Mouse (Mus musculus): ENCODE results near the gene Fsd2. TPM values are rescaled to one million over a fixed set of nuclear protein-coding genes. Genes with fewer than 3 reads are reported as not detected.

The Fsd2 gene
- polyA plus RNA-seq, 1 experiment from 2014 or later, result 0.17 TPM

GRCm38 (mm10) chr7:81578413-81578812 lies 11.7 kb upstream of the Fsd2 start:
- no peak overlapping the region for H3K4me2 ChIP-seq (replicated peaks; ENCODE audit: low read depth, low read length)
- H3K9ac ChIP-seq (replicated peaks; ENCODE audit: low read depth, low read length), result no peak overlapping the region
- no peak overlapping the region for H3K27ac ChIP-seq (ENCODE audit: low read length)
- no peaks in the 10 kb centered on the region for H3K4me1 ChIP-seq (ENCODE audit: control insufficient read depth, insufficient read depth, low read length)
- no peak for ATAC-seq (ENCODE audit: insufficient number of reproducible peaks, insufficient read depth, low FRiP score, low read depth)
- no peaks in the 10 kb centered on the region for H3K27me3 ChIP-seq (ENCODE audit: control insufficient read depth, insufficient read depth, low read length)
- no peaks in the 10 kb centered on the region for H3K9me3 ChIP-seq (ENCODE audit: control insufficient read depth, low read depth, low read length)
- 91% methylated on average over 7 of the region's 7 CpGs for WGBS
- H3K4me3 ChIP-seq (ENCODE audit: low read depth, low read length), result no peak overlapping the region
- 0 out of 2 replicates have a peak, but pooled peaks cover 4% of the 10 kb centered on the region for H3K36me3 ChIP-seq (ENCODE audit: control insufficient read depth, insufficient read depth, low read length)

GRCm38 (mm10) chr7:81577872-81578271 lies 11.1 kb upstream of the Fsd2 start:
- no peak for ATAC-seq (ENCODE audit: insufficient number of reproducible peaks, insufficient read depth, low FRiP score, low read depth)
- Histone ChIP-seq H3K27me3 (ENCODE audit: control insufficient read depth, insufficient read depth, low read length) (no peaks in the 10 kb centered on the region), H3K27ac (ENCODE audit: low read length) (no peak overlapping the region), H3K4me2 (replicated peaks; ENCODE audit: low read depth, low read length) (no peak overlapping the region), H3K4me1 (ENCODE audit: control insufficient read depth, insufficient read depth, low read length) (peaks cover under 1% of the 10 kb centered on the region; the same call in 1 of the 2 replicates), H3K36me3 (ENCODE audit: control insufficient read depth, insufficient read depth, low read length) (0 out of 2 replicates have a peak, but pooled peaks cover 4% of the 10 kb centered on the region), H3K9me3 (ENCODE audit: control insufficient read depth, low read depth, low read length) (no peaks in the 10 kb centered on the region), H3K4me3 (ENCODE audit: low read depth, low read length) (no peak overlapping the region), H3K9ac (replicated peaks; ENCODE audit: low read depth, low read length) (no peak overlapping the region)
- 87% methylated on average over 3 of the region's 3 CpGs for WGBS

- H3K9me3 ChIP-seq (ENCODE audit: control insufficient read depth, low read depth, low read length), result no peaks in the 10 kb centered on the region
- 0 out of 2 replicates have a peak, but pooled peaks cover 4% of the 10 kb centered on the region for H3K36me3 ChIP-seq (ENCODE audit: control insufficient read depth, insufficient read depth, low read length)
- ATAC-seq (ENCODE audit: insufficient number of reproducible peaks, insufficient read depth, low FRiP score, low read depth), result no peak
- H3K4me1 ChIP-seq (ENCODE audit: control insufficient read depth, insufficient read depth, low read length), result peaks cover 3% of the 10 kb centered on the region; the same call in 1 of the 2 replicates
- no peak overlapping the region for H3K4me3 ChIP-seq (ENCODE audit: low read depth, low read length)
- no peak overlapping the region for H3K4me2 ChIP-seq (replicated peaks; ENCODE audit: low read depth, low read length)
- no peaks in the 10 kb centered on the region for H3K27me3 ChIP-seq (ENCODE audit: control insufficient read depth, insufficient read depth, low read length)
- 91% methylated on average over 10 of the region's 10 CpGs for WGBS
- H3K27ac ChIP-seq (ENCODE audit: low read length), result no peak overlapping the region
- no peak overlapping the region for H3K9ac ChIP-seq (replicated peaks; ENCODE audit: low read depth, low read length)
Measured at GRCm38 (mm10) chr7:81575606-81576005, 8.9 kb upstream of the Fsd2 start.

- H3K27me3 ChIP-seq (ENCODE audit: control insufficient read depth, insufficient read depth, low read length), result no peaks in the 10 kb centered on the region
- peaks cover 3% of the 10 kb centered on the region; the same call in 1 of the 2 replicates for H3K4me1 ChIP-seq (ENCODE audit: control insufficient read depth, insufficient read depth, low read length)
- H3K27ac ChIP-seq (ENCODE audit: low read length), result no peak overlapping the region
- no peak overlapping the region for H3K4me3 ChIP-seq (ENCODE audit: low read depth, low read length)
- H3K9me3 ChIP-seq (ENCODE audit: control insufficient read depth, low read depth, low read length), result no peaks in the 10 kb centered on the region
- H3K9ac ChIP-seq (replicated peaks; ENCODE audit: low read depth, low read length), result no peak overlapping the region
- no peak overlapping the region for H3K4me2 ChIP-seq (replicated peaks; ENCODE audit: low read depth, low read length)
- H3K36me3 ChIP-seq (ENCODE audit: control insufficient read depth, insufficient read depth, low read length), result 0 out of 2 replicates have a peak, but pooled peaks cover 4% of the 10 kb centered on the region
- ATAC-seq (ENCODE audit: insufficient number of reproducible peaks, insufficient read depth, low FRiP score, low read depth), result no peak
- WGBS, result 93% methylated on average over 9 of the region's 9 CpGs
Measured at GRCm38 (mm10) chr7:81573821-81574220, 7.1 kb upstream of the Fsd2 start.

GRCm38 (mm10) chr7:81573397-81573796 lies 6.7 kb upstream of the Fsd2 start:
- Histone ChIP-seq H3K27me3 (ENCODE audit: control insufficient read depth, insufficient read depth, low read length) (no peaks in the 10 kb centered on the region), H3K27ac (ENCODE audit: low read length) (no peak overlapping the region), H3K9me3 (ENCODE audit: control insufficient read depth, low read depth, low read length) (no peaks in the 10 kb centered on the region), H3K4me1 (ENCODE audit: control insufficient read depth, insufficient read depth, low read length) (peaks cover 3% of the 10 kb centered on the region; the same call in 1 of the 2 replicates), H3K4me3 (ENCODE audit: low read depth, low read length) (no peak overlapping the region), H3K36me3 (ENCODE audit: control insufficient read depth, insufficient read depth, low read length) (0 out of 2 replicates have a peak, but pooled peaks cover 4% of the 10 kb centered on the region), H3K9ac (replicated peaks; ENCODE audit: low read depth, low read length) (no peak overlapping the region), H3K4me2 (replicated peaks; ENCODE audit: low read depth, low read length) (no peak overlapping the region)
- WGBS, result 88% methylated on average over 6 of the region's 6 CpGs
- no peak for ATAC-seq (ENCODE audit: insufficient number of reproducible peaks, insufficient read depth, low FRiP score, low read depth)

GRCm38 (mm10) chr7:81572610-81573268 lies 6.0 kb upstream of the Fsd2 start:
- Histone ChIP-seq H3K9me3 (ENCODE audit: control insufficient read depth, low read depth, low read length) (no peaks in the 10 kb centered on the region), H3K4me2 (replicated peaks; ENCODE audit: low read depth, low read length) (0 out of 2 replicates have a peak overlapping the region, but pooled peaks have one; percentile 77), H3K27me3 (ENCODE audit: control insufficient read depth, insufficient read depth, low read length) (no peaks in the 10 kb centered on the region), H3K4me1 (ENCODE audit: control insufficient read depth, insufficient read depth, low read length) (peaks cover 3% of the 10 kb centered on the region; the same call in 1 of the 2 replicates), H3K36me3 (ENCODE audit: control insufficient read depth, insufficient read depth, low read length) (0 out of 2 replicates have a peak, but pooled peaks cover 4% of the 10 kb centered on the region), H3K9ac (replicated peaks; ENCODE audit: low read depth, low read length) (no peak overlapping the region), H3K27ac (ENCODE audit: low read length) (no peak overlapping the region), H3K4me3 (ENCODE audit: low read depth, low read length) (peak overlapping the region; percentile 79; the same call in 1 of the 2 replicates)
- WGBS, result 73% methylated on average over 6 of the region's 6 CpGs
- no peak for ATAC-seq (ENCODE audit: insufficient number of reproducible peaks, insufficient read depth, low FRiP score, low read depth)

- 19% methylated on average over 15 of the region's 15 CpGs for WGBS
- peak overlapping the region; percentile 77 for H3K4me2 ChIP-seq (replicated peaks; ENCODE audit: low read depth, low read length)
- no peaks in the 10 kb centered on the region for H3K27me3 ChIP-seq (ENCODE audit: control insufficient read depth, insufficient read depth, low read length)
- no peaks in the 10 kb centered on the region for H3K9me3 ChIP-seq (ENCODE audit: control insufficient read depth, low read depth, low read length)
- H3K36me3 ChIP-seq (ENCODE audit: control insufficient read depth, insufficient read depth, low read length), result 0 out of 2 replicates have a peak, but pooled peaks cover 4% of the 10 kb centered on the region
- ATAC-seq (ENCODE audit: insufficient number of reproducible peaks, insufficient read depth, low FRiP score, low read depth), result no peak
- H3K9ac ChIP-seq (replicated peaks; ENCODE audit: low read depth, low read length), result peak overlapping the region; percentile 68
- peak overlapping the region; percentile 79 for H3K4me3 ChIP-seq (ENCODE audit: low read depth, low read length)
- peak overlapping the region; percentile 90; the same call in 1 of the 2 replicates for H3K27ac ChIP-seq (ENCODE audit: low read length)
- peaks cover 3% of the 10 kb centered on the region; the same call in 1 of the 2 replicates for H3K4me1 ChIP-seq (ENCODE audit: control insufficient read depth, insufficient read depth, low read length)
Measured at GRCm38 (mm10) chr7:81571941-81572441, 5.2 kb upstream of the Fsd2 start.

GRCm38 (mm10) chr7:81571108-81571940 lies 4.6 kb upstream of the Fsd2 start, which contains the start of gene Whamm:
TSS of gene Whamm (plus strand) at chr7:81571266.
- no peaks in the 10 kb centered on the region for H3K27me3 ChIP-seq (ENCODE audit: control insufficient read depth, insufficient read depth, low read length)
- H3K4me2 ChIP-seq (replicated peaks; ENCODE audit: low read depth, low read length), result peak within 1 kb of the TSS; percentile 77
- no peaks in the 10 kb centered on the region for H3K9me3 ChIP-seq (ENCODE audit: control insufficient read depth, low read depth, low read length)
- H3K36me3 ChIP-seq (ENCODE audit: control insufficient read depth, insufficient read depth, low read length), result 0 out of 2 replicates have a peak, but pooled peaks cover 4% of the 10 kb centered on the region
- peak within 1 kb of the TSS; percentile 90 for H3K27ac ChIP-seq (ENCODE audit: low read length)
- WGBS, result under 1% methylated on average over 91 of the region's 96 CpGs
- peak within 1 kb of the TSS; percentile 79 for H3K4me3 ChIP-seq (ENCODE audit: low read depth, low read length)
- H3K4me1 ChIP-seq (ENCODE audit: control insufficient read depth, insufficient read depth, low read length), result peaks cover 3% of the 10 kb centered on the region; the same call in 1 of the 2 replicates
- H3K9ac ChIP-seq (replicated peaks; ENCODE audit: low read depth, low read length), result peak within 1 kb of the TSS; percentile 68
- peak; percentile 99 for ATAC-seq (ENCODE audit: insufficient number of reproducible peaks, insufficient read depth, low FRiP score, low read depth)

All from stomach, embryonic 14.5 days (tissue).